Comparison of ENCODE assay signal across 18 mouse cellular contexts in the genomic region with DNA sequence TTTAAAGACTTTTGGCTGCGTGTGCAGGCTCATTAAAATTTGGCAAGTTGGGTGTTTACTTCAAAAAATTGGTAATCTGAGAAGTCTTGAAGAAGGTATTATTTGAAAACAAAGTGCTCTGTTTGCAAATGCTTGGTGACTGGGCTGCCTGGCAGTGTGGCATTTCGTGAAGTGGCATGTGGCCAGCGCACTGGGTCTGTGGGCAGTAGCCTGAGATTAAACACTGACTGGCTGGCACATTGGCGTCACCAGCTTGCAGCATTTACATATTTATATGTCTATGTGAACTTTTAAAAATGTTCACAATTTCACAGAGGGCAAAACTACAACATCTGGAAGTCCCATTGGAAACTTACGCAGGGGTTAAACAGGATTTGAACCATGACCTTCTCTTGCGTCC.
DNase-seq lines count a peak whose midpoint lies in the region; ATAC-seq and TF ChIP-seq lines count a peak whose summit lies in the region.
"Had no signal": no experiment of that assay in that cellular context is flagged by ENCODE, and none has a peak within 500 bp of the region (broad histone marks: within the 10 kb centered on the region; RNA-seq: fewer than 3 reads in every experiment).

No protein-coding gene starts in this region.

- peak; percentile 14 for DNase-seq in gastrocnemius, postnatal 10 days
- DNase-seq in gastrocnemius, adult 8-10 months (ENCODE audit: low spot score in 2 of 2): no peak
- DNase-seq in midbrain, postnatal 0 days (ENCODE audit: low spot score): peak; percentile 34
- DNase-seq in layer of hippocampus, postnatal 36 days: peak; percentile 12 to 31
- DNase-seq in right cerebral cortex, postnatal 25 days: peak; percentile 22
- no peak for DNase-seq in retina, embryonic 14.5 days (ENCODE audit: low spot score)
- DNase-seq in midbrain, embryonic 11.5 days (ENCODE audit: low spot score, missing footprints): no peak
- DNase-seq: adrenal gland, adult 8-10 months; cerebellum, adult 9-10 months; heart, adult 18-20 months; kidney, adult 9 months; liver, postnatal 0 days; midbrain, embryonic 14.5 days; thymus, postnatal 25 days had no signal

- no peak for TF ChIP-seq CTCF in midbrain, postnatal 0 days (IDR thresholded peaks at IDR 0.05)

- no peak overlapping the region for H3K4me3 ChIP-seq in midbrain, postnatal 0 days (ENCODE audit: low read depth, low read length)
- H3K4me3 ChIP-seq in midbrain, embryonic 16.5 days (ENCODE audit: low read depth, low read length): no peak overlapping the region
- no peak overlapping the region for H3K4me3 ChIP-seq in midbrain, embryonic 11.5 days (ENCODE audit: low read depth, low read length)
- H3K4me3 ChIP-seq: limb, embryonic 13.5 days had no signal

- H3K4me2 ChIP-seq in midbrain, postnatal 0 days (ENCODE audit: low read depth, low read length, poor library complexity, severe bottlenecking): no peak overlapping the region
- H3K4me2 ChIP-seq in midbrain, embryonic 16.5 days (ENCODE audit: low read length): no peak overlapping the region
- H3K4me2 ChIP-seq in midbrain, embryonic 11.5 days: no peak overlapping the region
- H3K4me2 ChIP-seq: limb, embryonic 13.5 days had no signal

- H3K36me3 ChIP-seq in midbrain, postnatal 0 days (ENCODE audit: insufficient read depth, low read length): no peaks in the 10 kb centered on the region
- H3K36me3 ChIP-seq in midbrain, embryonic 16.5 days (ENCODE audit: control insufficient read depth, insufficient read depth, low read length): no peaks in the 10 kb centered on the region
- no peaks in the 10 kb centered on the region for H3K36me3 ChIP-seq in midbrain, embryonic 11.5 days (ENCODE audit: control insufficient read depth, insufficient read depth, low read length)
- H3K36me3 ChIP-seq: G1E; limb, embryonic 13.5 days had no signal

- no peaks in the 10 kb centered on the region for H3K4me1 ChIP-seq in midbrain, postnatal 0 days (ENCODE audit: insufficient read depth, low read length)
- H3K4me1 ChIP-seq in midbrain, embryonic 16.5 days (ENCODE audit: control insufficient read depth, insufficient read depth, low read length): no peaks in the 10 kb centered on the region
- no peaks in the 10 kb centered on the region for H3K4me1 ChIP-seq in midbrain, embryonic 11.5 days (ENCODE audit: control insufficient read depth, insufficient read depth, low read length)
- H3K4me1 ChIP-seq: limb, embryonic 13.5 days had no signal

- no peak for ATAC-seq in midbrain, postnatal 0 days (ENCODE audit: low FRiP score)
- no peak for ATAC-seq in midbrain, embryonic 16.5 days
- no peak for ATAC-seq in midbrain, embryonic 11.5 days (ENCODE audit: low FRiP score)
- ATAC-seq: hindbrain, embryonic 16.5 days; liver, postnatal 0 days had no signal

- H3K9me3 ChIP-seq in midbrain, postnatal 0 days (ENCODE audit: low read length): no peaks in the 10 kb centered on the region
- H3K9me3 ChIP-seq in midbrain, embryonic 16.5 days (replicated peaks; ENCODE audit: control insufficient read depth, low read length, poor library complexity, severe bottlenecking): no peaks in the 10 kb centered on the region
- H3K9me3 ChIP-seq in midbrain, embryonic 11.5 days (ENCODE audit: control insufficient read depth, low read length): no peaks in the 10 kb centered on the region
- H3K9me3 ChIP-seq: G1E; limb, embryonic 13.5 days had no signal

- H3K9ac ChIP-seq in midbrain, postnatal 0 days (replicated peaks; ENCODE audit: low read length, poor library complexity, severe bottlenecking): no peak overlapping the region
- no peak overlapping the region for H3K9ac ChIP-seq in midbrain, embryonic 16.5 days (ENCODE audit: low read depth, low read length)
- no peak overlapping the region for H3K9ac ChIP-seq in midbrain, embryonic 11.5 days (ENCODE audit: low read length)
- H3K9ac ChIP-seq: limb, embryonic 13.5 days; liver, postnatal 0 days had no signal

- no peak overlapping the region for H3K27ac ChIP-seq in midbrain, postnatal 0 days (ENCODE audit: low read depth, low read length)
- H3K27ac ChIP-seq in midbrain, embryonic 16.5 days (ENCODE audit: low read length): no peak overlapping the region
- no peak overlapping the region for H3K27ac ChIP-seq in midbrain, embryonic 11.5 days (ENCODE audit: low read depth, low read length)
- H3K27ac ChIP-seq: limb, embryonic 13.5 days had no signal

- H3K27me3 ChIP-seq in midbrain, postnatal 0 days (ENCODE audit: insufficient read depth, low read length): no peaks in the 10 kb centered on the region
- H3K27me3 ChIP-seq in midbrain, embryonic 16.5 days (ENCODE audit: control insufficient read depth, insufficient read depth, low read depth, low read length): no peaks in the 10 kb centered on the region
- H3K27me3 ChIP-seq in midbrain, embryonic 11.5 days (ENCODE audit: control insufficient read depth, insufficient read depth, low read length): no peaks in the 10 kb centered on the region
- H3K27me3 ChIP-seq: limb, embryonic 13.5 days had no signal

- WGBS in midbrain, postnatal 0 days: 81% methylated on average over 6 of the region's 6 CpGs
- 85% methylated on average over 6 of the region's 6 CpGs for WGBS in midbrain, embryonic 16.5 days
- 89% methylated on average over 6 of the region's 6 CpGs for WGBS in midbrain, embryonic 11.5 days

Comparison
In these comparisons a context has a peak if more than half of its experiments do, and no peak if none do; other contexts are left out.
1. DNase-seq: peak in gastrocnemius, postnatal 10 days (single experiment), midbrain, postnatal 0 days (single experiment), layer of hippocampus, postnatal 36 days (2 of 2) and right cerebral cortex, postnatal 25 days (single experiment); none in gastrocnemius, adult 8-10 months (0 of 2), retina, embryonic 14.5 days (single experiment) and midbrain, embryonic 11.5 days (single experiment).